Mouse (Mus musculus) hindbrain, postnatal 0 days (tissue): ENCODE measurements at regions not wholly inside any gene's neighbourhood (a gene's known extent, or its start where the extent isn't known, plus 50 kb on each side); places are given as distances from the start of the nearest gene placed in this dataset.

Source experiments
- ATAC-seq: fragments of 200-750 bp; cut with Nextera tagmentation; 2 replicates; pipeline ENCODE4 v1.8.0; 2017; ENCODE audit warnings: mild to moderate bottlenecking, moderate TSS enrichment, moderate library complexity
- DNase-seq: peaks from one replicate; pipeline ENCODE4 v3.0.0-alpha.2; 2015; ENCODE audit warnings: low spot score
- H3K27ac ChIP-seq: fragments of 300-500 bp; sonication (generic); 2 replicates; pipeline ENCODE4 v1.5.1; 2014; ENCODE audit warnings: mild to moderate bottlenecking
- H3K27me3 ChIP-seq: fragments of 300-500 bp; sonication (generic); 2 replicates; pipeline ENCODE4 v1.6.1; 2014; ENCODE audit warnings: low read length, mixed read lengths; ENCODE audit not compliant: insufficient read depth
- H3K36me3 ChIP-seq: fragments of 300-500 bp; sonication (generic); 2 replicates; pipeline ENCODE4 v1.6.1; 2014; ENCODE audit warnings: low read length, mixed read lengths; ENCODE audit not compliant: insufficient read depth
- H3K4me1 ChIP-seq: fragments of 300-500 bp; sonication (generic); 2 replicates; pipeline ENCODE4 v1.6.1; 2014; ENCODE audit warnings: antibody characterized with exemption, low read length, mixed read lengths; ENCODE audit not compliant: insufficient read depth
- H3K4me2 ChIP-seq: fragments of 300-500 bp; sonication (generic); 2 replicates; pipeline ENCODE4 v1.6.1; 2014; ENCODE audit warnings: low read depth, mild to moderate bottlenecking, low read length, moderate library complexity, mixed read lengths
- H3K4me3 ChIP-seq: fragments of 300-500 bp; sonication (generic); 2 replicates; pipeline ENCODE4 v1.5.1; 2014; ENCODE audit warnings: low read length
- H3K9ac ChIP-seq: fragments of 300-500 bp; sonication (generic); replicated peaks from 2 replicates; pipeline ENCODE4 v1.6.1; 2014; ENCODE audit warnings: mild to moderate bottlenecking, low read length, moderate library complexity, mixed read lengths
- H3K9me3 ChIP-seq: fragments of 300-500 bp; sonication (generic); 2 replicates; pipeline ENCODE4 v1.6.1; 2016; ENCODE audit warnings: low read length, mixed read lengths
- CTCF ChIP-seq: IDR thresholded peaks from 2 replicates; pipeline ENCODE4 v1.5.1; 2016; ENCODE audit warnings: antibody characterized with exemption, control low read depth, low read depth
- WGBS: fragments of 180-500 bp; shearing (Covaris S2); extraction: QIAGEN DNeasy Blood & Tissue Kit; methylation state at CpG from one replicate; pipeline ENCODE4 v1.1.7; 2014; 5-methylcytosine and 5-hydroxymethylcytosine counted together

DNA sequence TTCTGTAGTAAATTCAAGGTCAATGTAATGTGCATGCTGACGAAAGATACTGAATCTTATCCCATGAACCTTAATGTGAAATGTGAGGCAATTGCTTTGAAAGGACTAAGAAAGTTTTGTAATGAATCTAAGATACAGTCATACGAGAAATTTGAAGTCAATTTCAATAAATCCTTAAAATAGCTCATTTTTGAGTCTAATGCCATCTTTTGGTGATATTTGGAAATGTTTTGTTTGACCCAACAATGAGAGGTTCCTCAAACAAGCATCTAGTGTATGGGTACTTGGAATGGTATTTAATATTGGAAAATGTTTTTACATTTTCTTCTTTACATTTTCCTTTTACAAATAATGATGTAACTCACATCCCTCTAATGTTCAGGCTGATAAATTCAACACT, 656.8 kb upstream of the Tpm3-rs7 start:
- Histone ChIP-seq H3K36me3 (no peaks in the 10 kb centered on the region), H3K4me1 (no peaks in the 10 kb centered on the region), H3K4me2 (no peak overlapping the region), H3K27ac (no peak overlapping the region), H3K9ac (no peak overlapping the region), H3K4me3 (no peak overlapping the region), H3K9me3 (no peaks in the 10 kb centered on the region), H3K27me3 (no peaks in the 10 kb centered on the region)
- DNase-seq (no peak), ATAC-seq (no peak)
- TF ChIP-seq CTCF, result no peak
- 87% methylated on average over 2 of the region's 2 CpGs for WGBS

DNA sequence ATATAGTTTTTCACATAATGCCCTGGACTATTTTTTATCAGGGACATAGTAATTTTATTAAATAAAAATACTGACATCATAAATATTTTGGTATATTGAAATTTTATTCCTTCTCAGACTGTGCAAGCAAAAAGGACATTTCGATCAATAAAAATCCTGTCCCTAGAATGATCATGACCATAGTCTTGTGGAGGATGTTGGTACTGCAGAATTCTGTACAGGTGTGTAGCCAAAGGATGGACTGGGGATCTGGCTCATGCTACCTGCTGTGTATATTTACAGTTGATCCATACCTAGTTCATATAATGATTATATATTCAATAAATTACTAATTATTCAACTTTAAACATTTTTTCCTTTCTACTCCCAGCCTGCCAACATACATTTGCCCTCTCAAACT, 654.6 kb upstream of the Tpm3-rs7 start:
- no peak for TF ChIP-seq CTCF
- H3K27ac ChIP-seq, result no peak overlapping the region
- no peaks in the 10 kb centered on the region for H3K36me3 ChIP-seq
- H3K9ac ChIP-seq, result no peak overlapping the region
- no peak overlapping the region for H3K4me3 ChIP-seq
- H3K4me2 ChIP-seq, result no peak overlapping the region
- WGBS, result 93% methylated on average over 1 of the region's 1 CpGs
- H3K4me1 ChIP-seq, result no peaks in the 10 kb centered on the region
- no peaks in the 10 kb centered on the region for H3K9me3 ChIP-seq
- H3K27me3 ChIP-seq, result no peaks in the 10 kb centered on the region
- no peak for ATAC-seq
- no peak for DNase-seq

DNA sequence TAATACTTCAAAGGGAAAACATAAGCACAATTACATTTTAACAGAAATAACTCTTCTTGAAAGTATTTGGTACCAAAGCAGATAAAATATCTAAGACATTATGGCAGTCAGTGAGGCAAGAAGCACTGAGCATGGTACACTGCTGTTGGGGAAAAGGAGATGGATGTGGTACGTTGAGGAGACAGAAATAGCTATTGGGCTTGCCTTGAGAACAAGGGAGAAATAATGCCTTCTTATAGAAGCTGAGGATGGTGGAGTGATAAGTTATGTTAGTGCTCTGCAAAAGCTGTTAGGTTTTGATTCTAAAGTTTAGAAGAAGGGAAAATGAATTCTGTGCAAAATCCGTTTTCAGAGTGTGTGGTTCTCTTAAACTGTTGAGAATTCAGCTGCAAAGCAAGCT, 633.7 kb upstream of the Tpm3-rs7 start:
- Histone ChIP-seq H3K4me2 (no peak overlapping the region), H3K4me1 (no peaks in the 10 kb centered on the region), H3K9me3 (no peaks in the 10 kb centered on the region), H3K4me3 (no peak overlapping the region), H3K27ac (no peak overlapping the region), H3K9ac (no peak overlapping the region), H3K27me3 (no peaks in the 10 kb centered on the region), H3K36me3 (no peaks in the 10 kb centered on the region)
- ATAC-seq, result no peak
- no peak for TF ChIP-seq CTCF
- DNase-seq, result no peak
- WGBS, result 69% methylated on average over 2 of the region's 2 CpGs

GRCm38 (mm10) chr14:112686037-112686436, 628.4 kb upstream of the Tpm3-rs7 start:
- WGBS, result 59% methylated on average over 2 of the region's 2 CpGs
- H3K4me3 ChIP-seq, result no peak overlapping the region
- H3K9me3 ChIP-seq, result no peaks in the 10 kb centered on the region
- no peaks in the 10 kb centered on the region for H3K27me3 ChIP-seq
- H3K27ac ChIP-seq, result no peak overlapping the region
- no peaks in the 10 kb centered on the region for H3K4me1 ChIP-seq
- no peak for TF ChIP-seq CTCF
- no peak for DNase-seq
- ATAC-seq, result no peak
- no peak overlapping the region for H3K9ac ChIP-seq
- no peaks in the 10 kb centered on the region for H3K36me3 ChIP-seq
- no peak overlapping the region for H3K4me2 ChIP-seq

DNA sequence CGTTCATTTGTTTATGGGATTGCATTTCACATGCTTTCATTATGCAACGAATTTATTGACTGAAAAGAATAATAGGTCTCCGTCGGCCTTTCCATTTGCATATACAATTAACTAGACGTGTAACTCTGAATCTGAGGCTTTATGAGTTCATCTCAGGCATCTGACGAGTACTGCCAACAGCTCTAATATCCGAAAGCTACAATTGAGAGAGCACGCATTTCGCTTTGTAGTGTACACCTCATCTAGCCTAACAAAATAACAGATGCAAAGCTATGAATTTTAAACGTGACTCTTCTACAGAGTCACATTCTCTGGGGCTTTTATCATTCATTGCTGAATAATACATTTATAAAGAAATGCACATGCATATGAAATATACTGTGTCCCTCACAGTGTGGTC, 594.9 kb upstream of the Tpm3-rs7 start:
- Histone ChIP-seq H3K36me3 (no peaks in the 10 kb centered on the region), H3K27ac (no peak overlapping the region), H3K9me3 (no peaks in the 10 kb centered on the region), H3K9ac (no peak overlapping the region), H3K4me1 (no peaks in the 10 kb centered on the region), H3K4me3 (no peak overlapping the region), H3K27me3 (no peaks in the 10 kb centered on the region), H3K4me2 (no peak overlapping the region)
- WGBS, result 57% methylated on average over 10 of the region's 10 CpGs
- DNase-seq, result no peak
- TF ChIP-seq CTCF, result no peak
- no peak for ATAC-seq
